Mouse (Mus musculus) stomach, postnatal 0 days (tissue): Measurements from ENCODE around the gene Tma7.

Experiments used
- CTCF ChIP-seq: IDR thresholded peaks from 2 replicates; pipeline ENCODE4 v1.5.1; 2016; ENCODE audit warnings: antibody characterized with exemption, low read depth, mild to moderate bottlenecking, moderate library complexity
- EP300 ChIP-seq: optimal IDR thresholded peaks from 2 replicates; pipeline ENCODE3; 2016; ENCODE audit warnings: antibody characterized with exemption

DNA sequence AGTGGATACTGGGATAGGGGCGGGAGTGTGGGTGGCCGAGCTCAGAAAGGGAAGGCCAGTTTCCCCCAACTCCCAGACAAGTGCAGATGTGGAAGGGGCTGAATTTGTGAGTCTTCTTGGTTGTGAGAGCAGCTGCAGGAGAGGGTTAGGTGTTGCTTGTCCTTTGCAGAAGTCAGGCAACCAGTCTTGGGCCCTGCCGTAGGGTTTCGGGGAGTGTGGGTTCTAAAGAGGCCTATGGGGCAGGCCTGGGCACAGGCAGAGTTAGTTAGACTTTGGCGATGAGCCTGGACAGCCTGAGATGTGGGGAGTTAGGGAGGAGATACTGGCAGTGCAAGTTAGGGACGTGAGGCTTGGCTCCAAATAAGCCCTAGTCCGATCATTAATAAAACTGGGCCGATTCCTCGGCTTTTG lies 13.9 kb upstream of the Tma7 start:
- TF ChIP-seq CTCF = no peak
- no peak for TF ChIP-seq EP300
